Mouse (Mus musculus) pancreas, adult 10 weeks (tissue): Measurements from ENCODE around the gene BB287469. TPM values are rescaled to one million over a fixed set of nuclear protein-coding genes. Genes with fewer than 3 reads are reported as not detected.

Source experiments
- polyA plus RNA-seq: library from polyadenylated mRNA; stranded (reverse); fragments of 350-450 nt; fragmentation: Illumina TruSeq; extraction: RNeasy Lipid Tissue Mini Kit (QIAGEN cat#74804); gene quantifications from one replicate; pipeline ENCODE4 v1.2.3, GENCODE M21; 2015; ENCODE audit warnings: low read depth, low replicate concordance; ENCODE audit not compliant: insufficient read depth

BB287469 gene
- polyA plus RNA-seq, result not detected

GRCm38 (mm10) chr12:87816277-87816676 lies at the start of gene BB287469:
TSS of gene BB287469 (plus strand) at chr12:87816577.

GRCm38 (mm10) chr12:87775655-87776054 lies 40.7 kb upstream of the BB287469 start, which contains the start of gene Gm21319:
TSS of gene Gm21319 (minus strand) at chr12:87775755.

GRCm38 (mm10) chr12:87795212-87795611 lies 21.2 kb upstream of the BB287469 start, which contains the start of gene Gm21936:
TSS of gene Gm21936 (plus strand) at chr12:87795512.

GRCm38 (mm10) chr12:87842239-87842638 lies 25.9 kb downstream of the BB287469 start, which contains the start of gene Gm2001:
TSS of gene Gm2001 (minus strand) at chr12:87842339.

Other genes starting within 250 kb of the BB287469 start
- gene Oog1, start 213.9 kb upstream of the BB287469 start, polyA plus RNA-seq, result not detected
- gene Gm4027, start 197.7 kb upstream of the BB287469 start, polyA plus RNA-seq, result not detected
- gene Gm16381, start 172.0 kb upstream of the BB287469 start, polyA plus RNA-seq, result not detected
- not detected for gene Gm21319, start 40.8 kb upstream of the BB287469 start, polyA plus RNA-seq
- not detected for gene Gm21936, start 21.1 kb upstream of the BB287469 start, polyA plus RNA-seq
- not detected for gene Gm2001, start 25.8 kb downstream of the BB287469 start, polyA plus RNA-seq
- not detected for gene Gm2016, start 57.5 kb downstream of the BB287469 start, polyA plus RNA-seq
- gene Gm2022, start 78.8 kb downstream of the BB287469 start, polyA plus RNA-seq, result not detected
- not detected for gene Gm2035, start 103.3 kb downstream of the BB287469 start, polyA plus RNA-seq
- gene Gm2042, start 137.5 kb downstream of the BB287469 start, polyA plus RNA-seq, result not detected
- gene Gm2075, start 195.3 kb downstream of the BB287469 start, polyA plus RNA-seq, result not detected
- gene Gm6803, start 202.2 kb downstream of the BB287469 start, polyA plus RNA-seq, result not detected
- not detected for gene Gm2056, start 210.4 kb downstream of the BB287469 start, polyA plus RNA-seq